Mouse (Mus musculus): Measurements from ENCODE around the gene Hepacam.

- TF ChIP-seq CTCF (conservative IDR thresholded peaks at IDR 0.05; ENCODE audit: low read length) (peak; percentile 82), POU5F1 (IDR thresholded peaks at IDR 0.05; ENCODE audit: borderline replicate concordance, low read length) (no peak), NANOG (IDR thresholded peaks at IDR 0.05; ENCODE audit: borderline replicate concordance, low read length) (no peak)
These were observed 39.2 kb downstream of the Hepacam start for GRCm38 (mm10) chr9:37406372-37406771.
